Mouse (Mus musculus): Measurements from ENCODE around the gene Fhit. TPM values are rescaled to one million over a fixed set of nuclear protein-coding genes. Genes with fewer than 3 reads are reported as not detected.
"Not testable (repeated sequence)": the region's sequence is repeated elsewhere in the genome, so short reads cannot be mapped to it uniquely, and the experiment has no call there.

Gene Fhit
- total and polyA plus RNA-seq, 2 experiments from 2014 or later, result 9.9 to 11.8 TPM

DNA sequence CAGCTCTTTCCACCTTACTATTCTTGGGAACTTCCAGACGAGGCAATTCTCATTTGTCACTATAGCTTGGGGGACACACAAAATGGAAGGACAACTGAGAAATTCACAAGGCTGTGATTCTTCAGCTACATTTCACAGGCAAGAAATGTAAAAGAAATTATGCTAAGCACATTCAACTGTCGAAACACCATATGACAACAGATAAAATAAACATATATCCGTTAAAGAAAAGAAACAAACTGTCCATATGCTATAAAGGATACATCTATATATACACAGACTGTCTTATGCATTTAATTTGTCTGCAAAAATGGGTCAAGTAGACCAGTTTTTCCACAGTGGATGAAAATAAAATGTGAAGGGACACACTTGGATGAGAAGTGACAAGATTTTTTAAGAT lies 76.2 kb downstream of the Fhit start:
- Histone ChIP-seq H3K9me3 (ENCODE audit: low read length) (no peaks in the 10 kb centered on the region), H3K27me3 (ENCODE audit: insufficient read depth, low read length) (no peaks in the 10 kb centered on the region), H3K4me2 (ENCODE audit: low read depth, low read length, poor library complexity, severe bottlenecking) (no peak overlapping the region), H3K4me3 (ENCODE audit: low read depth, low read length) (no peak overlapping the region), H3K4me1 (ENCODE audit: insufficient read depth, low read length) (no peaks in the 10 kb centered on the region), H3K9ac (replicated peaks; ENCODE audit: low read length, poor library complexity, severe bottlenecking) (no peak overlapping the region), H3K36me3 (ENCODE audit: insufficient read depth, low read length) (no peaks in the 10 kb centered on the region), H3K27ac (ENCODE audit: low read depth, low read length) (no peak overlapping the region)
- DNase-seq (ENCODE audit: low spot score), result no peak
- ATAC-seq (ENCODE audit: low FRiP score), result no peak
- 89% methylated on average over 3 of the region's 3 CpGs for WGBS
- no peak for TF ChIP-seq CTCF (IDR thresholded peaks at IDR 0.05)

DNA sequence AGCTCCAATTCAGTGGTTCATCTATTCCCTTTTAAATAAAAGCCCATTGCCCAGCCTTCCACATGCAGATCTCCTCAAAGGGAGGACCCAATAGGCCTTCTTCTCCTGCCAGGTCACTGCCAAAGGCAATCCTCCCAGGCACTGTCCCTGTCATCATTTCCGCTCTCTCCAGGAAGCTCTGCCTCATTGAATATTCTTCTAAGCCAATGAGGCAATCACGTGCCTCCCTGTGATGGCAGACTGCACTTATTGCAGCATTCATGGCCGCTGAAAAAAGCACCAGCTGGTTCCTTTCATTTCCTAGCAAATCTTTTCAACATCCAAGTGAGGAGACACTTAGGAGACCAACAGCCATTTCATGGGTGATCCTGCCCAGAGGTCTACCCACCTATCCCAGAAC lies 77.9 kb downstream of the Fhit start:
- ATAC-seq (ENCODE audit: low FRiP score), result peak; percentile 56; the same call in 1 of the 2 replicates
- Histone ChIP-seq H3K4me3 (ENCODE audit: low read depth, low read length) (no peak overlapping the region), H3K9ac (replicated peaks; ENCODE audit: low read length, poor library complexity, severe bottlenecking) (no peak overlapping the region), H3K36me3 (ENCODE audit: insufficient read depth, low read length) (no peaks in the 10 kb centered on the region), H3K27ac (ENCODE audit: low read depth, low read length) (0 out of 2 replicates have a peak overlapping the region, but pooled peaks have one; percentile 1), H3K27me3 (ENCODE audit: insufficient read depth, low read length) (no peaks in the 10 kb centered on the region), H3K9me3 (ENCODE audit: low read length) (no peaks in the 10 kb centered on the region), H3K4me2 (ENCODE audit: low read depth, low read length, poor library complexity, severe bottlenecking) (no peak overlapping the region), H3K4me1 (ENCODE audit: insufficient read depth, low read length) (no peaks in the 10 kb centered on the region)
- 19% methylated on average over 3 of the region's 3 CpGs for WGBS
- DNase-seq (ENCODE audit: low spot score), result peak; percentile 19
- TF ChIP-seq CTCF (IDR thresholded peaks at IDR 0.05), result no peak

DNA sequence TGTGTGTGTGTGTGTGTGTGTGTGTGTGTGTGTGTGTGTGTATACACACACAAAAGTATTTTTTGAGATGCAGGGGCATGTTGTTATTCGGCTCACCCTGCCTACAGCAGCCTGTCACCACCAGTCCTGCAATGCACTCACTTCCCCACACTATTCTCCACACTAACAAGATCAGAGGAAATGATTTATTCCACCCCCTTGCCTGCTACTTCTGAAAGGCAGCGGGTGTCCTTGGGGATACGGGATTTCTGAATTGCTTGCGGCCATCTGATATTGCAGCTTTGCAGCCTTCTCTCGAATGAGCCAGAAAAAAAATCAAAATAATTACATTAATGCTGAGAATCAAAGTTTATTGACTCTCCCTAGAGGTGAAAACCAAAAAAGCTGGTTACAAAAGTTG lies 78.4 kb downstream of the Fhit start:
- Histone ChIP-seq H3K9me3 (ENCODE audit: low read length) (no peaks in the 10 kb centered on the region), H3K27me3 (ENCODE audit: insufficient read depth, low read length) (no peaks in the 10 kb centered on the region), H3K4me3 (ENCODE audit: low read depth, low read length) (no peak overlapping the region), H3K4me1 (ENCODE audit: insufficient read depth, low read length) (no peaks in the 10 kb centered on the region), H3K36me3 (ENCODE audit: insufficient read depth, low read length) (no peaks in the 10 kb centered on the region), H3K27ac (ENCODE audit: low read depth, low read length) (no peak overlapping the region), H3K9ac (replicated peaks; ENCODE audit: low read length, poor library complexity, severe bottlenecking) (no peak overlapping the region), H3K4me2 (ENCODE audit: low read depth, low read length, poor library complexity, severe bottlenecking) (no peak overlapping the region)
- ATAC-seq (ENCODE audit: low FRiP score) (peak; percentile 75; the same call in 1 of the 2 replicates), DNase-seq (ENCODE audit: low spot score) (peak; percentile 44)
- 19% methylated on average over 5 of the region's 5 CpGs for WGBS
- no peak; the same call in 1 of the 2 replicates for TF ChIP-seq CTCF (IDR thresholded peaks at IDR 0.05)

DNA sequence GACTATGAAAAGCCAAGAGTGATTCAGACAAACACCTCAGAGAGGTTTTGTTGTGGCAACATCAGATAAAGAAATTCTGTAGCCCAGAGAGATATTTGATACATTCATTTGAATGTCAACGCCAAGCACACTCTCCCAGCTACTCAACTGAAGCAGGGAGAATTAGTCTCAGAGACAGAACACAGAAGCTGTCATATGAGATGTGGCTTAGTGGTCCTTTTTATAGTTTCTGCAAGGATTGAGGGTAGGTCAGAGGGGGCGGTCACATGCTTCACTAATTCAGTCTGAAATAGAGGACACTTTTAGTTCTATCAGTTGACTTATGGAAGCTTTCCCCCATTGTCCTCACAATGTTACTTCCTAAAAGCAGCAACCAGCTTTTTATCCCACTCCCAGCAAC lies 98.2 kb downstream of the Fhit start:
- no peak for TF ChIP-seq CTCF (IDR thresholded peaks at IDR 0.05)
- Histone ChIP-seq H3K4me2 (ENCODE audit: low read depth, low read length, poor library complexity, severe bottlenecking) (no peak overlapping the region), H3K4me3 (ENCODE audit: low read depth, low read length) (no peak overlapping the region), H3K9ac (replicated peaks; ENCODE audit: low read length, poor library complexity, severe bottlenecking) (no peak overlapping the region), H3K27me3 (ENCODE audit: insufficient read depth, low read length) (no peaks in the 10 kb centered on the region), H3K27ac (ENCODE audit: low read depth, low read length) (no peak overlapping the region), H3K36me3 (ENCODE audit: insufficient read depth, low read length) (no peaks in the 10 kb centered on the region), H3K9me3 (ENCODE audit: low read length) (no peaks in the 10 kb centered on the region), H3K4me1 (ENCODE audit: insufficient read depth, low read length) (no peaks in the 10 kb centered on the region)
- 38% methylated on average over 2 of the region's 2 CpGs for WGBS
- DNase-seq (ENCODE audit: low spot score), result no peak
- ATAC-seq (ENCODE audit: low FRiP score), result no peak

DNA sequence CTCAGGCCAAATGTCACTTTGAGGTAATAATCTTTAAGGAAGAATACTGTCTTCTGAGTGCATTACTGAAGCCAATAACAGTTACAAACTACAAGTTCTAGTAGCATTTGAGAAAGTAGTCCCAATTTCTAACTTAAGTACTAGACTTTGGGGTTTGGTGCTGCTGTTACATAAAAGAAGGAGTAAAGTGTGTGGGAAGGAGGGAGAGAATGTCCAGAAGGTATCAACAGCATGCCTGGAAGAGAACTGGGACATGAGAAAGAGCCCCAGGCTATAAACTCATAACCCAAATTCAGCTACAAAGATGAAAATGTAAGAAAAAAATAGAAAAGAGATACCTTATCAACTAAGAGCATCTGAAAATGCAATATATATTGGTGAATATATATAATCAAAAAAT lies 101.6 kb downstream of the Fhit start:
- Histone ChIP-seq H3K27me3 (ENCODE audit: insufficient read depth, low read length) (no peaks in the 10 kb centered on the region), H3K4me1 (ENCODE audit: insufficient read depth, low read length) (no peaks in the 10 kb centered on the region)
- no peak for DNase-seq (ENCODE audit: low spot score)

DNA sequence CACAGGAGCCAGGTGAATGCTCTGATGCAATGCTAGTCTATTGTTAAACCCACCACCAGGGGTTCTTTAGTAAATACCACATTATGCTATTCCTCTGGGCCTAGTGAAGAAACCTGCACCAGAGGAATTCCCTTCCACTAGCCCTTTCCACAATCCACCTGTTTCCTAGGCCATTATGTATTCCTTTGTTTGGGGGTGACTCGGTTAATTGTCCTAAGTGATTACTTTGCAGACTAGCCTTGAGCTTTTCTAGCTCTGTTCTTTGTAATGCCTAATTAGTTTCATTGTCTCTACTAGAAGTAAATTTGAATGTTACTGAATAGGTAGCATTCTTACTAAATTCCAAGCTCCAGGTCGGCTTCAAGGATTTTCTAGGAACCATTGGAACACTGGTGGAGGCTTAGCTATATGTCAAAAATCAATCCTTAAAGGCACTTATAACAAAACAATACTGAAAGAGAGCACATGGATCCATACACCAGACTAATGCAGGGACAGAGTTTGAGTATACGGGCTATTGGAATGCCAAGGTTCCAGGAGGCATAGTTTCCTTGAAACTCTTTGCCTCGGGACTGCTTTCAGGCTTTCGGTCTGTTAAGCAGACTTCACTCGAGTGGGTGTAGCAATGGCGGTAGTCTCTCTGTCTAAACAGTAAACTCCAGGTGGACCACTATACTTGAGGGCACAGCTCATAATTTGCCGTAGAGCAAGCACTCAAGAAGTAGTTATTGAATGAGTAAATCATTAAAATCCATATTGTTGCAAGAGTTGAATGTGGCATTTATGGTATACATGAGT lies 122.1 kb downstream of the Fhit start:
- not testable (repeated sequence) for DNase-seq (ENCODE audit: low spot score); H3K4me1 ChIP-seq (ENCODE audit: insufficient read depth, low read length); H3K36me3 ChIP-seq (ENCODE audit: insufficient read depth, low read length); H3K4me3 ChIP-seq (ENCODE audit: low read depth, low read length); H3K4me2 ChIP-seq (ENCODE audit: low read depth, low read length, poor library complexity, severe bottlenecking); H3K9me3 ChIP-seq (ENCODE audit: low read length); H3K9ac ChIP-seq (replicated peaks; ENCODE audit: low read length, poor library complexity, severe bottlenecking); H3K27me3 ChIP-seq (ENCODE audit: insufficient read depth, low read length); H3K27ac ChIP-seq (ENCODE audit: low read depth, low read length); ATAC-seq (ENCODE audit: low FRiP score)
- 56% methylated on average over 8 of the region's 8 CpGs for WGBS

More for the DNA sequence above, 101.6 kb downstream of the Fhit start:
- no peak for ATAC-seq (ENCODE audit: low FRiP score)
- no peaks in the 10 kb centered on the region for H3K9me3 ChIP-seq (ENCODE audit: low read length)
- H3K4me2 ChIP-seq (ENCODE audit: low read depth, low read length, poor library complexity, severe bottlenecking), result no peak overlapping the region
- TF ChIP-seq CTCF (IDR thresholded peaks at IDR 0.05), result no peak
- no peak overlapping the region for H3K4me3 ChIP-seq (ENCODE audit: low read depth, low read length)
- no peak overlapping the region for H3K27ac ChIP-seq (ENCODE audit: low read depth, low read length)
- no peak overlapping the region for H3K9ac ChIP-seq (replicated peaks; ENCODE audit: low read length, poor library complexity, severe bottlenecking)
- no peaks in the 10 kb centered on the region for H3K36me3 ChIP-seq (ENCODE audit: insufficient read depth, low read length)

Data from midbrain, postnatal 0 days (tissue).